In the genomic region with DNA sequence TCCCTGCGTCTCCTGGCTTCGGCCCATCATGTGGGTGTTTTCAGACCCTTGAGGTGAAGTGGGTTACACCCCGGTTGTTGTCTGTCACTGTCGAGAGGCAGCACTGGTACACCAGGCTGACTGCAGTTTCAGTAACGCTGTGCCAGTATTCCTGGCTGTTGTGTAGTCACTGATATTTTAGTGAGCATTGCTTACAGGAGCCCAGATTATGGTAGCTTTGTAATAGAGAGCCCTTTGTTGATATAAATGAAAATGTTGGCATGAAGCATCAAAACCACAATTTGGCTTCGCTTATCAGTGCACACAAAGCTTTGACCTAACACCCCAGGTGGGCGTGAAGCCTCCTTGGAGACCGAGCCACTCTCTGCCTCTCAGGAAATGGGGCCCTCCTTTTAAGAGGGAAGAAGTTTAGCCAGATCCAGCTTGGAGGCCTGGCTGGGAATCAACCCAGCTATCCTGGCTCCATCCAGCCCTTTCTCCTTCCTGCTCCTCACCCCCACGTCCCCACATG, we compare ENCODE assay signal across 10 mouse cellular contexts.
A peak's percentile ranks its signal among the peaks of the same experiment; 100 is the strongest.
DNase-seq lines count a peak whose midpoint lies in the region; ATAC-seq and TF ChIP-seq lines count a peak whose summit lies in the region.
"Had no signal": no experiment of that assay in that cellular context is flagged by ENCODE, and none has a peak within 500 bp of the region (broad histone marks: within the 10 kb centered on the region; RNA-seq: fewer than 3 reads in every experiment).

No protein-coding gene starts in this region.

- WGBS in kidney, embryonic 15.5 days = 61% methylated on average over 9 of the region's 9 CpGs
- WGBS in kidney, embryonic 14.5 days = 57% methylated on average over 9 of the region's 9 CpGs
- WGBS in heart, embryonic 16.5 days = 43% methylated on average over 9 of the region's 9 CpGs

- no peak for ATAC-seq in kidney, embryonic 15.5 days (replicated peaks; ENCODE audit: low FRiP score)
- no peak for ATAC-seq in kidney, embryonic 14.5 days (ENCODE audit: low FRiP score, low TSS enrichment)
- peak; percentile 34 for ATAC-seq in heart, embryonic 16.5 days (replicated peaks; ENCODE audit: extremely low read depth, insufficient read depth, low FRiP score)

- intact Hi-C loops in left cerebral cortex, adult 2 months (cut with DNase I) = loop anchor here (5.0 kb wide), 1 partner anchor 102 kb away; no protein-coding TSS in a partner anchor

- no peaks in the 10 kb centered on the region for H3K36me3 ChIP-seq in kidney, embryonic 15.5 days
- H3K36me3 ChIP-seq in kidney, embryonic 14.5 days (ENCODE audit: control insufficient read depth, insufficient read depth, low read length) = no peaks in the 10 kb centered on the region
- H3K36me3 ChIP-seq in heart, embryonic 16.5 days (ENCODE audit: control insufficient read depth, insufficient read depth) = no peaks in the 10 kb centered on the region

- DNase-seq in brain, embryonic 14.5 days (ENCODE audit: low read depth) = peak; percentile 35
- peak; percentile 74 for DNase-seq in lung, postnatal 36 days
- DNase-seq in thymus, postnatal 14 days = no peak
- DNase-seq in left cerebral cortex, adult 18-20 months (ENCODE audit: low spot score in 2 of 2) = no peak
- DNase-seq in left cerebral cortex, adult 2 months (ENCODE audit: extremely low spot score in 1 of 2, low spot score in 2 of 2) = no peak
- DNase-seq: left cerebral cortex, postnatal 4 days had no signal

- H3K4me3 ChIP-seq in kidney, embryonic 15.5 days (replicated peaks) = no peak overlapping the region
- no peak overlapping the region for H3K4me3 ChIP-seq in kidney, embryonic 14.5 days (ENCODE audit: low read length)
- no peak overlapping the region for H3K4me3 ChIP-seq in heart, embryonic 16.5 days (ENCODE audit: low read length)
- H3K4me3 ChIP-seq in left cerebral cortex, adult 2 months = no peak overlapping the region

- H3K4me1 ChIP-seq in kidney, embryonic 15.5 days = peaks cover 23% of the 10 kb centered on the region
- H3K4me1 ChIP-seq in kidney, embryonic 14.5 days (ENCODE audit: control insufficient read depth, insufficient read depth, low read length) = peaks cover 14% of the 10 kb centered on the region; the same call in 1 of the 2 replicates
- H3K4me1 ChIP-seq in heart, embryonic 16.5 days (ENCODE audit: control insufficient read depth, insufficient read depth, low read length) = peaks cover 22% of the 10 kb centered on the region

- no peak overlapping the region for H3K9ac ChIP-seq in kidney, embryonic 15.5 days
- H3K9ac ChIP-seq in kidney, embryonic 14.5 days (ENCODE audit: low read depth, low read length) = no peak overlapping the region
- no peak overlapping the region for H3K9ac ChIP-seq in heart, embryonic 16.5 days (ENCODE audit: low read length)

- H3K27ac ChIP-seq in kidney, embryonic 15.5 days = 0 out of 2 replicates have a peak overlapping the region, but pooled peaks have one; percentile 39
- no peak overlapping the region for H3K27ac ChIP-seq in kidney, embryonic 14.5 days (ENCODE audit: low read depth, low read length)
- peak overlapping the region; percentile 61 for H3K27ac ChIP-seq in heart, embryonic 16.5 days (ENCODE audit: low read length)
- H3K27ac ChIP-seq in left cerebral cortex, adult 2 months = no peak overlapping the region

- H3K9me3 ChIP-seq in kidney, embryonic 15.5 days (replicated peaks) = no peaks in the 10 kb centered on the region
- no peaks in the 10 kb centered on the region for H3K9me3 ChIP-seq in kidney, embryonic 14.5 days (ENCODE audit: control insufficient read depth, low read length)
- peaks cover 6% of the 10 kb centered on the region for H3K9me3 ChIP-seq in heart, embryonic 16.5 days (replicated peaks; ENCODE audit: control insufficient read depth, low read length)

- no peak for TF ChIP-seq CTCF in brain, embryonic 14.5 days (IDR thresholded peaks at IDR 0.05; ENCODE audit: borderline replicate concordance, extremely low read depth, insufficient read depth, insufficient read length)
- no peak for TF ChIP-seq CTCF in left cerebral cortex, adult 2 months (IDR thresholded peaks at IDR 0.05)

- no peak overlapping the region for H3K4me2 ChIP-seq in kidney, embryonic 15.5 days
- H3K4me2 ChIP-seq in kidney, embryonic 14.5 days (replicated peaks; ENCODE audit: low read depth, low read length) = no peak overlapping the region
- H3K4me2 ChIP-seq in heart, embryonic 16.5 days (ENCODE audit: low read depth, low read length) = no peak overlapping the region

- no peaks in the 10 kb centered on the region for H3K27me3 ChIP-seq in kidney, embryonic 15.5 days
- H3K27me3 ChIP-seq in kidney, embryonic 14.5 days (ENCODE audit: control insufficient read depth, insufficient read depth, low read length) = no peaks in the 10 kb centered on the region
- no peaks in the 10 kb centered on the region for H3K27me3 ChIP-seq in heart, embryonic 16.5 days (ENCODE audit: control insufficient read depth, insufficient read depth, low read length)
- H3K27me3 ChIP-seq: CH12.LX had no signal

- TF ChIP-seq POLR2A in brain, embryonic 14.5 days (IDR thresholded peaks at IDR 0.05; ENCODE audit: borderline replicate concordance, extremely low read depth, insufficient read depth, insufficient read length, poor library complexity, severe bottlenecking) = no peak

Comparison
In these comparisons a context has a peak if more than half of its experiments do, and no peak if none do; other contexts are left out.
1. H3K27ac ChIP-seq: peak in kidney, embryonic 15.5 days (single experiment) and heart, embryonic 16.5 days (single experiment); none in kidney, embryonic 14.5 days (single experiment) and left cerebral cortex, adult 2 months (single experiment).
2. DNase-seq: peak in brain, embryonic 14.5 days (single experiment) and lung, postnatal 36 days (single experiment); none in thymus, postnatal 14 days (single experiment), left cerebral cortex, adult 18-20 months (0 of 2) and left cerebral cortex, adult 2 months (0 of 2).